Mouse (Mus musculus) layer of hippocampus, adult 9-10 months (tissue): Measurements from ENCODE around the gene Bag5.
"Not testable (repeated sequence)": the region's sequence is repeated elsewhere in the genome, so short reads cannot be mapped to it uniquely, and the experiment has no call there.

Experiments used
- DNase-seq: peaks from one replicate; pipeline ENCODE4 v3.0.0; 2022; ENCODE audit warnings: low spot score

The Bag5 gene

GRCm38 (mm10) chr12:111674850-111675486 lies 38.1 kb downstream of the Bag5 start:
- no peak for DNase-seq

- no peak for DNase-seq
Measured at GRCm38 (mm10) chr12:111672581-111672980, 40.5 kb downstream of the Bag5 start.

- DNase-seq: peak; percentile 80
Measured at GRCm38 (mm10) chr12:111672176-111672575, 40.9 kb downstream of the Bag5 start, which contains the start of gene Ckb. TSS of gene Ckb (minus strand) at chr12:111672338.

GRCm38 (mm10) chr12:111671431-111671902 lies 41.6 kb downstream of the Bag5 start:
- no peak for DNase-seq

GRCm38 (mm10) chr12:111670976-111671375 lies 42.1 kb downstream of the Bag5 start:
- no peak for DNase-seq

- no peak for DNase-seq
Measured at GRCm38 (mm10) chr12:111670371-111670971, 42.6 kb downstream of the Bag5 start.

GRCm38 (mm10) chr12:111669961-111670360 lies 43.1 kb downstream of the Bag5 start:
- DNase-seq: no peak

- DNase-seq: no peak
Measured at GRCm38 (mm10) chr12:111669000-111669788, 43.9 kb downstream of the Bag5 start.

GRCm38 (mm10) chr12:111668457-111668912 lies 44.6 kb downstream of the Bag5 start:
- DNase-seq: peak; percentile 98

- DNase-seq: no peak
Measured at GRCm38 (mm10) chr12:111667421-111667820, 45.6 kb downstream of the Bag5 start.

GRCm38 (mm10) chr12:111666380-111666779 lies 46.7 kb downstream of the Bag5 start:
- no peak for DNase-seq

- DNase-seq: no peak
Measured at GRCm38 (mm10) chr12:111665041-111665880, 47.8 kb downstream of the Bag5 start.

- DNase-seq: no peak
Measured at GRCm38 (mm10) chr12:111664144-111664634, 48.9 kb downstream of the Bag5 start.

GRCm38 (mm10) chr12:111663228-111664143 lies 49.6 kb downstream of the Bag5 start:
- no peak for DNase-seq

GRCm38 (mm10) chr12:111661554-111661953 lies 51.5 kb downstream of the Bag5 start:
- not testable (repeated sequence) for DNase-seq

- no peak for DNase-seq
Measured at GRCm38 (mm10) chr12:111660628-111661027, 52.4 kb downstream of the Bag5 start.
